Mouse (Mus musculus) limb, embryonic 11.5 days (tissue): ENCODE results near the gene Lypla2. TPM values are rescaled to one million over a fixed set of nuclear protein-coding genes. Genes with fewer than 3 reads are reported as not detected.

ENCODE experiments used
- ATAC-seq: fragments of 200-750 bp; cut with Nextera tagmentation; 2 replicates; pipeline ENCODE4 v1.8.0; 2017; ENCODE audit warnings: low read depth; ENCODE audit not compliant: insufficient number of reproducible peaks, low FRiP score, low TSS enrichment
- DNase-seq: peaks from one replicate; pipeline ENCODE4 v3.0.0-alpha.2; 2015; ENCODE audit warnings: low spot score
- H3K27ac ChIP-seq: fragments of 300-500 bp; sonication (generic); replicated peaks from 2 replicates; pipeline ENCODE4 v1.5.1; 2014; ENCODE audit warnings: low read depth, mild to moderate bottlenecking, low read length
- H3K27me3 ChIP-seq: fragments of 300-500 bp; sonication (generic); 2 replicates; pipeline ENCODE4 v1.6.1; 2014; ENCODE audit warnings: mild to moderate bottlenecking, low read length, mixed read lengths; ENCODE audit not compliant: control insufficient read depth, insufficient read depth
- H3K36me3 ChIP-seq: fragments of 300-500 bp; sonication (generic); 2 replicates; pipeline ENCODE4 v1.6.1; 2014; ENCODE audit warnings: mild to moderate bottlenecking, low read length, moderate library complexity, mixed read lengths; ENCODE audit not compliant: control insufficient read depth, insufficient read depth
- H3K4me1 ChIP-seq: fragments of 300-500 bp; sonication (generic); 2 replicates; pipeline ENCODE4 v1.6.1; 2014; ENCODE audit warnings: low read length, mixed read lengths; ENCODE audit not compliant: control insufficient read depth, insufficient read depth
- H3K4me2 ChIP-seq: fragments of 300-500 bp; sonication (generic); 2 replicates; pipeline ENCODE4 v1.6.1; 2014; ENCODE audit warnings: low read depth, mild to moderate bottlenecking, moderate library complexity; ENCODE audit not compliant: severe bottlenecking
- H3K4me3 ChIP-seq: fragments of 300-500 bp; sonication (generic); 2 replicates; pipeline ENCODE4 v1.5.1; 2014; ENCODE audit warnings: low read depth, low read length
- H3K9ac ChIP-seq: fragments of 300-500 bp; sonication (generic); 2 replicates; pipeline ENCODE4 v1.6.1; 2014; ENCODE audit warnings: mild to moderate bottlenecking, low read length
- H3K9me3 ChIP-seq: fragments of 300-500 bp; sonication (generic); 2 replicates; pipeline ENCODE4 v1.6.1; 2016; ENCODE audit warnings: low read length; ENCODE audit not compliant: control insufficient read depth
- WGBS: fragments of 180-500 bp; shearing (Covaris S2); extraction: QIAGEN DNeasy Blood & Tissue Kit; methylation state at CpG from one replicate; pipeline ENCODE4 v1.1.7; 2014; 5-methylcytosine and 5-hydroxymethylcytosine counted together
- polyA plus RNA-seq: library from polyadenylated mRNA; unstranded; fragments of >200 nt; fragmentation: Nextera tagmentation; extraction: Ambion mirVana; gene quantifications from 2 replicates; pipeline ENCODE4 v1.2.1, GENCODE M21; 2014

Lypla2 gene
- polyA plus RNA-seq, 1 experiment from 2014 or later = 139 TPM

DNA sequence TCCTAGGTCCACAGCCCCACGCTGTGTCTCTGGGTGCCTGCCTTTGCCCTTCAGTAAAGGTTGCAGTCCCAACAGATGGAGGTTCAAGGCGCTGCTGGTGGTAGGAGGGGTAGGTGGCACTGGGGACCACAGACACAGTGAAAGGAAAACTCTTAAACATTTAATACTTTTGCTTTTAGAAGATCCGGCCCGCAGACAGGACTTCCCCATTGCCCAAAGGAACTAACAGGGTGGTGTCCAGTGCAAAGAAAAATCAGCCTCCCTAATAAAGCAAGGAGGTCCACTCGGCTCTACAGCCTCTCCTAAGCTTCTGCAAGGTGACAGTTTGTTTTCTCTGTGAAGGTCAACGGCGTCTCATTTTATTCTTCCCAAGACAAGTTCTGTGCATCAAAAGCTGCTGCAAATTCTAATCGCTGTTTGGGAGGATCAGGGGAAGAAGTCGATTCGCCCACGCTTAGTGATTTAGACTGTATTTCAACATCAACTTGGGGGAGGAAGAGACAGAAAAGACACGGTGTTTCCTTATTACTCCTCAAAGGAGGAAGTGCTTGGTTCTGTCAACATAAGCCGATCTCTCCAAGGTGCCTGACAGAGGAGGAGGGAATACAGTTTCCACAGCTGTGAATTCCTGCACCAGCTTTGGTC lies 53.7 kb downstream of the Lypla2 start:
- Histone ChIP-seq H3K9me3 (no peaks in the 10 kb centered on the region), H3K4me2 (no peak overlapping the region), H3K27ac (no peak overlapping the region), H3K4me3 (no peak overlapping the region), H3K4me1 (peaks cover 3% of the 10 kb centered on the region; the same call in 1 of the 2 replicates), H3K27me3 (no peaks in the 10 kb centered on the region), H3K9ac (no peak overlapping the region), H3K36me3 (peaks cover 2% of the 10 kb centered on the region; the same call in 1 of the 2 replicates)
- ATAC-seq = no peak
- 89% methylated on average over 13 of the region's 13 CpGs for WGBS
- DNase-seq = no peak

Other genes starting within 250 kb of the Lypla2 start
- gene Il22ra1, start 244.5 kb downstream of the Lypla2 start, polyA plus RNA-seq = not detected in 2 replicates
- 0.05 and 0.10 TPM in 2 replicates for gene Myom3, start 212.9 kb downstream of the Lypla2 start, polyA plus RNA-seq
- gene Srsf10, start 116.9 kb downstream of the Lypla2 start, polyA plus RNA-seq = 435 and 442 TPM in 2 replicates
- 232 and 234 TPM in 2 replicates for gene Pnrc2, start 98.8 kb downstream of the Lypla2 start, polyA plus RNA-seq
- gene Cnr2, start 77.2 kb downstream of the Lypla2 start, polyA plus RNA-seq = 0.23 and 0.51 TPM in 2 replicates
- gene Fuca1, start 51.9 kb downstream of the Lypla2 start, polyA plus RNA-seq = 40.1 and 40.8 TPM in 2 replicates
- 76.4 and 79.7 TPM in 2 replicates for gene Hmgcl, start 26.2 kb downstream of the Lypla2 start, polyA plus RNA-seq
- 28.7 and 28.8 TPM in 2 replicates for gene Gale, start 8.9 kb downstream of the Lypla2 start, polyA plus RNA-seq
- 68.3 and 71.3 TPM in 2 replicates for gene Pithd1, start 14.6 kb upstream of the Lypla2 start, polyA plus RNA-seq
- gene Eloa, start 49.1 kb upstream of the Lypla2 start, polyA plus RNA-seq = 45.8 and 47.3 TPM in 2 replicates
- 529 and 535 TPM in 2 replicates for gene Rpl11, start 80.8 kb upstream of the Lypla2 start, polyA plus RNA-seq
- gene Id3, start 170.9 kb upstream of the Lypla2 start, polyA plus RNA-seq = 534 and 581 TPM in 2 replicates
- 4.7 and 5.7 TPM in 2 replicates for gene E2f2, start 199.8 kb upstream of the Lypla2 start, polyA plus RNA-seq
- 3.0 and 3.2 TPM in 2 replicates for gene Asap3, start 233.7 kb upstream of the Lypla2 start, polyA plus RNA-seq